Mouse (Mus musculus): ENCODE measurements at regions not wholly inside any gene's neighbourhood (a gene's known extent, or its start where the extent isn't known, plus 50 kb on each side); places are given as distances from the start of the nearest gene placed in this dataset.

- TF ChIP-seq POLR2A (IDR thresholded peaks at IDR 0.05; ENCODE audit: low read depth, low read length), result no peak
- TF ChIP-seq CTCF (IDR thresholded peaks at IDR 0.05; ENCODE audit: borderline replicate concordance, insufficient read depth, low read length), result no peak
Measured at GRCm38 (mm10) chr11:112924577-112924976, 142.6 kb downstream of the Sox9 start.

Data from embryonic fibroblast, embryonic 13.5 days (primary cell).